Mouse (Mus musculus): ENCODE measurements around the gene Gm21732.
"Not testable (repeated sequence)": the region's sequence is repeated elsewhere in the genome, so short reads cannot be mapped to it uniquely, and the experiment has no call there.

The Gm21732 gene

DNA sequence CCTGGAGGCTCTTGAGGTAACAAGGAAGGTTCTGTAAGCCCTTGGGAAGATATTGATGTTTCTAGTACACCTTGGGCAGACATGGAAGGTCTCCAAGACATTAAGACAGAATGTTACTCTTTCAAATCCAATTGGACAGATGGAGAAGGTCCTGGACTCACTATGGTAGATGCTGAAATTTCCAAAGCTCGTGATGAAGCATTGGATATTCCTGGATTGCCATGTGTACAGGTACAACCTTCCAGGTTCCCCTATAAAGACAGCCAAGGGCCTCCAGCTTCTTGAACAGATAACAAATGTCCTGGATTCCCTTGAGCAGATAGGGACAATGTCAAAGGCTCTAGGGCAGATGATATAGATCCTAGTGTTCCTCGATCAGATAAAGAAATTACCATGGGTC is at the start of gene Gm21732:
Gene Gm21732 (minus strand): TSS at position 101 of the 400 bp plus-strand sequence.
- DNase-seq: not testable (repeated sequence)
